In the genomic region with DNA sequence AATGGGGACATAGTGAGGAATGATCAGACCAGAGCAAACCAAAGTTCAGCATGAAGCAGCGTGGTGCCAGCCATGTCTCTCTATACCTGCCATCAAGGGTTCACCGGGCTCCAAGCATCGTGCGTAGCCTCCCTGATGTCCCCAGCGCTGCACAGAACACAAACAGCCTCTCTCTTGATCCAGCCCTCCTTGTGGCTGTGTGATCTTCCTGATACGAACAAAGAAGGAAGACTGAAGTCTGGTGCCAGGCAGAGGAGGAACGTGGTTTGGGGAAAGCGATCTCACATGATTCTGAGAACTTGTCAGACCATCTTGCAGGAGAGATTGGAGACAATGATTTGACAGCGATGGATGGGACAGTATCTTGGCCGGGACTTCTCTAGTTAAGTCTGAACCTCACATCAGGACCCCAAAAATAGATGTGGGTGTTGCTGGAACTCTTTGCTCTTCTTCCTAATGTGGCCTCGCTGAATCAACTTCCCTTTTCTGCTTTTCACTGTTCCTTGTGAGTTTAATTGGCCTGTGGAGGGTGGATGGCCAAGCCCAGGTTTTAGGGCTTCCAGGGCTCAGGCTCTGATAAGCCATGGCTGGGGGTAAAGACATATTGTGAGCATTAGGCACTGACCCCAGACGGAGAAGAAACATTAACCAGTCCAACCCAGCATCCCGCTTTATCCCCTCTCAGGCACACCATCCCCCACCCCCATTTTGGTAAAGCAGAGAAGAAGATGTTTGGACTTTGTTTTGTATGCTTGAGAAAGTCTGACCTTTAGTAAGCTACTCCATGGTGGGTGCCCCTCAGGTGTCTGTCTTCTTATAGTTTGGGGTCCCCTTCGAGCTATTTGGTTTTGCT, we compare ENCODE assay signal across 17 mouse cellular contexts. TPM values are rescaled to one million over a fixed set of nuclear protein-coding genes. Genes with fewer than 3 reads are reported as not detected.
DNase-seq lines count a peak whose midpoint lies in the region; ATAC-seq and TF ChIP-seq lines count a peak whose summit lies in the region.
"Had no signal": no experiment of that assay in that cellular context is flagged by ENCODE, and none has a peak within 500 bp of the region (broad histone marks: within the 10 kb centered on the region; RNA-seq: fewer than 3 reads in every experiment).

No protein-coding gene starts in this region.

- H3K27ac ChIP-seq in liver, embryonic 15.5 days (replicated peaks): no peak overlapping the region
- no peak overlapping the region for H3K27ac ChIP-seq in liver, embryonic 11.5 days (ENCODE audit: low read depth, low read length)
- H3K27ac ChIP-seq in bone marrow, adult 2 months (ENCODE audit: control insufficient read depth, insufficient read depth, low read depth, low read length, poor library complexity): peak overlapping the region; percentile 70
- 0 out of 2 replicates have a peak overlapping the region, but pooled peaks have one; percentile 41 for H3K27ac ChIP-seq in kidney, embryonic 15.5 days
- peak overlapping the region; percentile 31; the same call in 1 of the 2 replicates for H3K27ac ChIP-seq in olfactory bulb, adult 2 months (ENCODE audit: insufficient read depth, low read depth, low read length)
- no peak overlapping the region for H3K27ac ChIP-seq in hindbrain, postnatal 0 days
- H3K27ac ChIP-seq: hindbrain, embryonic 12.5 days; midbrain, embryonic 12.5 days had no signal

- H3K9me3 ChIP-seq in liver, embryonic 15.5 days (replicated peaks): no peaks in the 10 kb centered on the region
- H3K9me3 ChIP-seq in liver, embryonic 11.5 days (ENCODE audit: control insufficient read depth, low read length): no peaks in the 10 kb centered on the region
- no peaks in the 10 kb centered on the region; the same call in 1 of the 2 replicates for H3K9me3 ChIP-seq in kidney, embryonic 15.5 days (replicated peaks)
- no peaks in the 10 kb centered on the region for H3K9me3 ChIP-seq in hindbrain, postnatal 0 days (ENCODE audit: low read length)
- H3K9me3 ChIP-seq: hindbrain, embryonic 12.5 days; midbrain, embryonic 12.5 days had no signal

- no peak for TF ChIP-seq POLR2A in bone marrow, adult 2 months (IDR thresholded peaks at IDR 0.05; ENCODE audit: borderline replicate concordance, control insufficient read depth, low read depth, low read length)
- TF ChIP-seq POLR2A in olfactory bulb, adult 2 months (IDR thresholded peaks at IDR 0.05; ENCODE audit: insufficient read depth, low read depth, low read length): no peak

- DNase-seq in liver, embryonic 11.5 days (ENCODE audit: low spot score): no peak
- no peak for DNase-seq in hindbrain, postnatal 0 days (ENCODE audit: low spot score)
- DNase-seq in cerebellum, postnatal 36 days: no peak
- DNase-seq: right cerebral cortex, postnatal 25 days had no signal

- H3K4me2 ChIP-seq in liver, embryonic 15.5 days: peak overlapping the region; percentile 27
- H3K4me2 ChIP-seq in liver, embryonic 11.5 days: no peak overlapping the region
- H3K4me2 ChIP-seq in kidney, embryonic 15.5 days: no peak overlapping the region
- no peak overlapping the region for H3K4me2 ChIP-seq in hindbrain, postnatal 0 days (ENCODE audit: low read depth, low read length)
- H3K4me2 ChIP-seq: hindbrain, embryonic 12.5 days; midbrain, embryonic 12.5 days had no signal

- no peak overlapping the region for H3K4me3 ChIP-seq in liver, embryonic 15.5 days (replicated peaks)
- no peak overlapping the region for H3K4me3 ChIP-seq in liver, embryonic 11.5 days (ENCODE audit: low read depth, low read length)
- peak overlapping the region; percentile 52 for H3K4me3 ChIP-seq in bone marrow, adult 2 months (replicated peaks; ENCODE audit: control insufficient read depth, low read depth, low read length)
- no peak overlapping the region for H3K4me3 ChIP-seq in kidney, embryonic 15.5 days (replicated peaks)
- no peak overlapping the region for H3K4me3 ChIP-seq in olfactory bulb, adult 2 months (ENCODE audit: insufficient read depth, low read depth, low read length)
- H3K4me3 ChIP-seq in hindbrain, postnatal 0 days (ENCODE audit: low read length): no peak overlapping the region
- H3K4me3 ChIP-seq: hindbrain, embryonic 12.5 days; midbrain, embryonic 12.5 days had no signal

- TF ChIP-seq CTCF in bone marrow, adult 2 months (IDR thresholded peaks at IDR 0.05; ENCODE audit: control insufficient read depth, insufficient read depth, low read length): no peak
- TF ChIP-seq CTCF in olfactory bulb, adult 2 months (IDR thresholded peaks at IDR 0.05; ENCODE audit: insufficient read depth, low read depth, low read length): no peak
- no peak for TF ChIP-seq CTCF in hindbrain, postnatal 0 days (IDR thresholded peaks at IDR 0.05; ENCODE audit: low read depth)

- 27% methylated on average over 14 of the region's 14 CpGs for WGBS in liver, embryonic 15.5 days (ENCODE audit: insufficient replicate concordance)
- 55% methylated on average over 14 of the region's 14 CpGs for WGBS in liver, embryonic 11.5 days
- WGBS in bone marrow, adult 2 months: 15% methylated on average over 14 of the region's 14 CpGs
- WGBS in kidney, embryonic 15.5 days: 82% methylated on average over 14 of the region's 14 CpGs
- WGBS in olfactory bulb, adult 2 months: 70% methylated on average over 14 of the region's 14 CpGs
- 75% methylated on average over 14 of the region's 14 CpGs for WGBS in hindbrain, postnatal 0 days

- no peak overlapping the region for H3K9ac ChIP-seq in liver, embryonic 15.5 days
- no peak overlapping the region for H3K9ac ChIP-seq in liver, embryonic 11.5 days (ENCODE audit: low read depth, low read length)
- no peak overlapping the region for H3K9ac ChIP-seq in kidney, embryonic 15.5 days
- no peak overlapping the region for H3K9ac ChIP-seq in hindbrain, postnatal 0 days (replicated peaks; ENCODE audit: low read length)
- H3K9ac ChIP-seq: hindbrain, embryonic 12.5 days; midbrain, embryonic 12.5 days had no signal

- no peaks in the 10 kb centered on the region for H3K27me3 ChIP-seq in liver, embryonic 15.5 days
- H3K27me3 ChIP-seq in liver, embryonic 11.5 days (replicated peaks; ENCODE audit: control insufficient read depth, insufficient read depth, low read length): no peaks in the 10 kb centered on the region
- no peaks in the 10 kb centered on the region for H3K27me3 ChIP-seq in kidney, embryonic 15.5 days
- H3K27me3 ChIP-seq in hindbrain, postnatal 0 days (ENCODE audit: insufficient read depth, low read length): no peaks in the 10 kb centered on the region
- H3K27me3 ChIP-seq: hindbrain, embryonic 12.5 days; midbrain, embryonic 12.5 days had no signal

- no peaks in the 10 kb centered on the region for H3K36me3 ChIP-seq in liver, embryonic 15.5 days (replicated peaks)
- no peaks in the 10 kb centered on the region for H3K36me3 ChIP-seq in liver, embryonic 11.5 days (ENCODE audit: control insufficient read depth, insufficient read depth, low read length)
- no peaks in the 10 kb centered on the region for H3K36me3 ChIP-seq in kidney, embryonic 15.5 days
- H3K36me3 ChIP-seq in hindbrain, postnatal 0 days (ENCODE audit: insufficient read depth, low read length): no peaks in the 10 kb centered on the region
- H3K36me3 ChIP-seq: hindbrain, embryonic 12.5 days; midbrain, embryonic 12.5 days had no signal

- no peak for ATAC-seq in liver, embryonic 15.5 days (ENCODE audit: insufficient read depth)
- ATAC-seq in liver, embryonic 11.5 days (replicated peaks; ENCODE audit: low FRiP score): no peak
- ATAC-seq in kidney, embryonic 15.5 days (replicated peaks; ENCODE audit: low FRiP score): no peak
- ATAC-seq in hindbrain, postnatal 0 days: no peak
- ATAC-seq: activated CD4-positive, CD25-positive, alpha-beta regulatory T cell, adult 4 months had no signal

- 0 out of 2 replicates have a peak, but pooled peaks cover 3% of the 10 kb centered on the region for H3K4me1 ChIP-seq in liver, embryonic 15.5 days (replicated peaks)
- H3K4me1 ChIP-seq in liver, embryonic 11.5 days (replicated peaks; ENCODE audit: control insufficient read depth, insufficient read depth, low read length): no peaks in the 10 kb centered on the region
- peaks cover 4% of the 10 kb centered on the region; the same call in 1 of the 2 replicates for H3K4me1 ChIP-seq in bone marrow, adult 2 months (ENCODE audit: control insufficient read depth, insufficient read depth, low read length)
- no peaks in the 10 kb centered on the region for H3K4me1 ChIP-seq in kidney, embryonic 15.5 days
- no peaks in the 10 kb centered on the region; the same call in none of the 2 replicates for H3K4me1 ChIP-seq in olfactory bulb, adult 2 months (ENCODE audit: control insufficient read depth, insufficient read depth, low read length)
- no peaks in the 10 kb centered on the region for H3K4me1 ChIP-seq in hindbrain, postnatal 0 days (ENCODE audit: insufficient read depth, low read length)
- H3K4me1 ChIP-seq: hindbrain, embryonic 12.5 days; midbrain, embryonic 12.5 days had no signal

RNA-seq across cellular contexts. Expression of gene Cd27, which starts 17.3 kb away (rescaled TPM):
- 1.3 and 1.6 TPM in 2 replicates for polyA plus RNA-seq in liver, embryonic 15.5 days (2015; fragmentation: Nextera tagmentation; extraction: Ambion mirVana)
- 2.7 and 3.2 TPM in 2 replicates for polyA plus RNA-seq in liver, embryonic 11.5 days (2014; fragmentation: Nextera tagmentation; extraction: Ambion mirVana)
- 7.0 and 10.7 TPM in 2 replicates for polyA plus RNA-seq in bone marrow, adult 2 months (2011; ENCODE audit: insufficient read depth, insufficient read length, low replicate concordance, missing spikeins)
- 1.8 and 2.8 TPM in 2 replicates for polyA plus RNA-seq in kidney, embryonic 15.5 days (2015; fragmentation: Nextera tagmentation; extraction: Ambion mirVana)
- polyA plus RNA-seq in olfactory bulb, adult 2 months (2012; ENCODE audit: insufficient read depth, insufficient read length, low replicate concordance, missing spikeins): not detected in 2 replicates
- total RNA-seq in hindbrain, postnatal 0 days (2014; rRNA removed): 0.79 TPM in 1 of 2 replicates, not detected in the other
- polyA plus RNA-seq in hindbrain, postnatal 0 days (2015; fragmentation: Nextera tagmentation; extraction: Ambion mirVana): 0.29 and 0.71 TPM in 2 replicates
- total RNA-seq: left cerebral cortex, postnatal 10 days had no signal
- polyA plus RNA-seq: cortical plate, adult 2 months had no signal

RNA-seq across cellular contexts. Expression of gene Tapbpl, which starts 22.4 kb away (rescaled TPM):
- 8.4 and 9.0 TPM in 2 replicates for polyA plus RNA-seq in liver, embryonic 15.5 days (2015; fragmentation: Nextera tagmentation; extraction: Ambion mirVana)
- 4.0 TPM in 2 replicates for polyA plus RNA-seq in liver, embryonic 11.5 days (2014; fragmentation: Nextera tagmentation; extraction: Ambion mirVana)
- 4.1 and 6.2 TPM in 2 replicates for polyA plus RNA-seq in bone marrow, adult 2 months (2011; ENCODE audit: insufficient read depth, insufficient read length, low replicate concordance, missing spikeins)
- 5.4 and 6.1 TPM in 2 replicates for polyA plus RNA-seq in kidney, embryonic 15.5 days (2015; fragmentation: Nextera tagmentation; extraction: Ambion mirVana)
- polyA plus RNA-seq in olfactory bulb, adult 2 months (2012; ENCODE audit: insufficient read depth, insufficient read length, low replicate concordance, missing spikeins): not detected in 2 replicates
- total RNA-seq in hindbrain, postnatal 0 days (2014; rRNA removed): 4.5 and 7.0 TPM in 2 replicates
- polyA plus RNA-seq in hindbrain, postnatal 0 days (2015; fragmentation: Nextera tagmentation; extraction: Ambion mirVana): 7.0 and 7.8 TPM in 2 replicates

RNA-seq across cellular contexts. Expression of gene Tuba3a, which starts 31.8 kb away (rescaled TPM):
- polyA plus RNA-seq in liver, embryonic 15.5 days (2015; fragmentation: Nextera tagmentation; extraction: Ambion mirVana): not detected in 2 replicates
- polyA plus RNA-seq in liver, embryonic 11.5 days (2014; fragmentation: Nextera tagmentation; extraction: Ambion mirVana): 0.12 TPM in 1 of 2 replicates, not detected in the other
- polyA plus RNA-seq in bone marrow, adult 2 months (2011; ENCODE audit: insufficient read depth, insufficient read length, low replicate concordance, missing spikeins): not detected in 2 replicates
- polyA plus RNA-seq in kidney, embryonic 15.5 days (2015; fragmentation: Nextera tagmentation; extraction: Ambion mirVana): 0.19 and 0.24 TPM in 2 replicates
- not detected in 2 replicates for polyA plus RNA-seq in olfactory bulb, adult 2 months (2012; ENCODE audit: insufficient read depth, insufficient read length, low replicate concordance, missing spikeins)
- not detected in 2 replicates for total RNA-seq in hindbrain, postnatal 0 days (2014; rRNA removed)
- not detected in 2 replicates for polyA plus RNA-seq in hindbrain, postnatal 0 days (2015; fragmentation: Nextera tagmentation; extraction: Ambion mirVana)
- total RNA-seq: heart, adult 8-10 months; left cerebral cortex, postnatal 10 days had no signal
- polyA plus RNA-seq: cortical plate, adult 2 months; frontal cortex, adult 2 months; hindbrain, embryonic 12.5 days; liver, embryonic 16.5 days; midbrain, embryonic 12.5 days; neural tube, embryonic 14.5 days had no signal

RNA-seq across cellular contexts. Expression of gene Vamp1, which starts 38.7 kb away (rescaled TPM):
- 1.8 and 1.9 TPM in 2 replicates for polyA plus RNA-seq in liver, embryonic 15.5 days (2015; fragmentation: Nextera tagmentation; extraction: Ambion mirVana)
- polyA plus RNA-seq in liver, embryonic 11.5 days (2014; fragmentation: Nextera tagmentation; extraction: Ambion mirVana): 1.7 and 2.3 TPM in 2 replicates
- polyA plus RNA-seq in bone marrow, adult 2 months (2011; ENCODE audit: insufficient read depth, insufficient read length, low replicate concordance, missing spikeins): 11.3 and 32.6 TPM in 2 replicates
- 6.5 and 6.7 TPM in 2 replicates for polyA plus RNA-seq in kidney, embryonic 15.5 days (2015; fragmentation: Nextera tagmentation; extraction: Ambion mirVana)
- polyA plus RNA-seq in olfactory bulb, adult 2 months (2012; ENCODE audit: insufficient read depth, insufficient read length, low replicate concordance, missing spikeins): 312 and 918 TPM in 2 replicates
- 74.6 and 85.3 TPM in 2 replicates for total RNA-seq in hindbrain, postnatal 0 days (2014; rRNA removed)
- 73.0 and 74.6 TPM in 2 replicates for polyA plus RNA-seq in hindbrain, postnatal 0 days (2015; fragmentation: Nextera tagmentation; extraction: Ambion mirVana)

RNA-seq across cellular contexts. Expression of gene Ltbr, which starts 59.6 kb away (rescaled TPM):
- 20.6 and 25.1 TPM in 2 replicates for polyA plus RNA-seq in liver, embryonic 15.5 days (2015; fragmentation: Nextera tagmentation; extraction: Ambion mirVana)
- polyA plus RNA-seq in liver, embryonic 11.5 days (2014; fragmentation: Nextera tagmentation; extraction: Ambion mirVana): 30.1 and 34.7 TPM in 2 replicates
- 12.4 and 23.2 TPM in 2 replicates for polyA plus RNA-seq in bone marrow, adult 2 months (2011; ENCODE audit: insufficient read depth, insufficient read length, low replicate concordance, missing spikeins)
- 58.7 and 62.6 TPM in 2 replicates for polyA plus RNA-seq in kidney, embryonic 15.5 days (2015; fragmentation: Nextera tagmentation; extraction: Ambion mirVana)
- polyA plus RNA-seq in olfactory bulb, adult 2 months (2012; ENCODE audit: insufficient read depth, insufficient read length, low replicate concordance, missing spikeins): not detected in 2 replicates
- 31.6 and 34.4 TPM in 2 replicates for total RNA-seq in hindbrain, postnatal 0 days (2014; rRNA removed)
- polyA plus RNA-seq in hindbrain, postnatal 0 days (2015; fragmentation: Nextera tagmentation; extraction: Ambion mirVana): 17.5 and 18.1 TPM in 2 replicates
- polyA plus RNA-seq: activated CD4-positive, CD25-positive, alpha-beta regulatory T cell, adult 4 months had no signal

Comparison
In these comparisons a context has a peak if more than half of its experiments do, and no peak if none do; other contexts are left out.
1. H3K27ac ChIP-seq: peak in bone marrow, adult 2 months (single experiment), kidney, embryonic 15.5 days (single experiment) and olfactory bulb, adult 2 months (single experiment); none in liver, embryonic 15.5 days (single experiment), liver, embryonic 11.5 days (single experiment) and hindbrain, postnatal 0 days (single experiment).